Mouse (Mus musculus) urinary bladder, adult 2 months (tissue): ENCODE measurements at regions not wholly inside any gene's neighbourhood (a gene's known extent, or its start where the extent isn't known, plus 50 kb on each side); places are given as distances from the start of the nearest gene placed in this dataset.

ENCODE experiments used
- DNase-seq: peaks from one replicate; pipeline ENCODE4 v3.0.0; 2022; ENCODE audit warnings: low spot score

- no peak for DNase-seq
Measured at GRCm38 (mm10) chr5:132654382-132654781, 111.2 kb upstream of the Auts2 start.

- no peak for DNase-seq
Measured at GRCm38 (mm10) chr5:132653694-132654300, 110.7 kb upstream of the Auts2 start.

GRCm38 (mm10) chr5:132652201-132652600, 109.1 kb upstream of the Auts2 start:
- DNase-seq, result no peak

- DNase-seq, result no peak
Measured at GRCm38 (mm10) chr5:132649771-132650170, 106.6 kb upstream of the Auts2 start.

GRCm38 (mm10) chr5:132648751-132649150, 105.6 kb upstream of the Auts2 start:
- DNase-seq, result no peak

- DNase-seq, result no peak
Measured at GRCm38 (mm10) chr5:132644646-132645172, 101.6 kb upstream of the Auts2 start.

GRCm38 (mm10) chr5:132643270-132643669, 100.1 kb upstream of the Auts2 start:
- DNase-seq, result no peak

- DNase-seq, result no peak
Measured at GRCm38 (mm10) chr5:132633198-132633884, 90.2 kb upstream of the Auts2 start.

GRCm38 (mm10) chr5:132621751-132622150, 78.6 kb upstream of the Auts2 start:
- no peak for DNase-seq

GRCm38 (mm10) chr5:132617241-132617640, 74.1 kb upstream of the Auts2 start:
- no peak for DNase-seq

GRCm38 (mm10) chr5:132609251-132609650, 66.1 kb upstream of the Auts2 start:
- DNase-seq, result no peak

- DNase-seq, result no peak
Measured at GRCm38 (mm10) chr5:132606216-132606615, 63.1 kb upstream of the Auts2 start.

GRCm38 (mm10) chr5:132594796-132595195, 51.7 kb upstream of the Auts2 start:
- DNase-seq, result no peak
